Mouse (Mus musculus) adrenal gland, postnatal 4 days (tissue): ENCODE measurements around the gene Dennd5a. TPM values are rescaled to one million over a fixed set of nuclear protein-coding genes. Genes with fewer than 3 reads are reported as not detected.
"Not testable (repeated sequence)": the region's sequence is repeated elsewhere in the genome, so short reads cannot be mapped to it uniquely, and the experiment has no call there.

Experiments
- DNase-seq, 2 experiments: peaks; one replicate each; pipeline ENCODE4 v3.0.0; 2021 to 2022; ENCODE audit warnings: low spot score in 2 of 2, mixed read lengths in 2 of 2
- long read RNA-seq, 2 experiments: library from polyadenylated mRNA; stranded (forward); transcript quantifications; one replicate each; pipeline ENCODE4 v2.0.0; 2021
- total RNA-seq, 2 experiments: library from RNA; stranded (reverse); gene quantifications; 2 replicates each; pipeline ENCODE4 v1.2.3; 2021

Gene Dennd5a
- 100 to 1,000 TPM; 150 to 154 TPM for total RNA-seq
- long read RNA-seq, experiment 1, full-length matches to known transcripts = 18 of 40 reads
- long read RNA-seq, experiment 1, partial matches to known transcripts = 19 of 40 reads
- long read RNA-seq, experiment 1, other reads (novel, unspliced or antisense) = 3 of 40 reads
- long read RNA-seq, experiment 2, full-length matches to known transcripts = 59 of 161 reads
- long read RNA-seq, experiment 2, partial matches to known transcripts = 85 of 161 reads
- long read RNA-seq, experiment 2, other reads (novel, unspliced or antisense) = 17 of 161 reads

- peak; percentile 58 to 66 for DNase-seq
Observed at GRCm38 (mm10) chr7:109959716-109960612, at the start of gene Dennd5a. Gene Dennd5a (minus strand): TSS chr7:109960470.

DNA sequence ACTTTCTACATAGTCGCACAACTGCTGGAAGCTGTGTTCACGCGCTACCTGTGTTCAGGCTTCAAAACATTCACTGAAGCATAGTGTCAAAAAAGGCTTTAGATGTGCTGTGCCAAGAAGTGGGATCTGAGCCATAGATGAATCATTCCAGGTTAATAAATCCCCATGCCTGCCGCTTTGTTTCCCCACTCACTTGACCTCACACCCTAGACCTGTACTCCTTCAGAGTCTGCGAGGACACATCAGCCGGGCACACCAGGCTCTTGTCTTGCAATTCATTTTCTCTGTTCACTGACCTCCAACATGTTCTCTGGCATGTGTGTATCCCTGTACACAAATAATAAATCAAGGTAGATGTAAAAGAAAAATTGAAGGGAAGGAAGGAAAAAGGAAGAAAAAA lies 48.8 kb upstream of the Dennd5a start:
- DNase-seq = no peak

DNA sequence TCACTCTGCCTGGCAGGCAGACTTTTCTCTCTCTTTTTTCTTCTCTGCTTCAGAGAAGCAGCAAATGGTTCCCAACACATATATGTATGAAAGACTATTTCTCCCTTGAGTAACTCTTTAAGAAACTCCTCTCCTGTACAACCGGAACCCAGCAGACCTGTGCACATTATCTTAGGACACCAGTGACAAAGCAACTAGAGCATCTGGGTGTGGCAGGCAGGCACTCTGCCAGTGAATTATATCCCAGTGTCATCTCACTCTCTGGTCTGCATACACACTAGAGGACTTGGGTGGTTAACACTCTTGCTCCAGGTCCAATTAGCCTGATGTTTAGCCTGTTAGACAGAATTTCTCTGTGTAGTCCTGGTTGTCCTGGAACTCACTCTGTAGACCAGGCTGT lies 48.2 kb upstream of the Dennd5a start:
- no peak for DNase-seq

DNA sequence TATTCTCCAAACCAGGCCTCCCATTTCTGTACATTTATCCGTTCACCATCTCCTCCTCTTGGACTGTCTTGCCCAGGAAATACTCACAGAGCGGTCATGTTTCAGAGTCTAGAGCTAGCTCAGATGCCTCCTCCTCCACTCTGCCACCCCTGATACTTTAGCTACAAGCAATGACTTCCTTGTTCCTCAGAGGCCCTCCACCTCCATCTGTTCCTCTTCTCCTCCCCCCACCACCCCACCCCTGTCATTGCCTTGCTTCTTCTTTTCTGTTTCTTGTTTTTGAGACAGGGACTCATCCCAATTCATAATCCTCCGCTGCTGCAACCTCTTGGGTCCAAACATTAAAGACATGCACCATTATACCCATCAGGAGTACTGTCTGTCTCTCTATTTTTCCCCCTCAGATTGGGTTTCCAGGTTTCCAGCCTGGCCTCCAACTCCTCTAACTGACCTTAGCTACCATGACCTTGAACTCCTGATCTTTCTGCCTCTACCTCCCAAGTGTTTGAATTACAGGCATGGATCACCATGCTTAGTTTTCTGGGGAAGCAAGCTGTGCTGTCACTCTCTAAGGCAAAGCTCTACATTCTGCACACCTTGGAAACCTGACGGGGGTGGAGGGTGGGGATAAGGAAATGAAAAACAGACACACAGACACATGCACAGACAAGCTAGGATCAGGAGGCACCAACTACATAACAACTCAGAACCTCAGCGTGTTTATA lies 46.4 kb upstream of the Dennd5a start:
- no peak for DNase-seq

DNA sequence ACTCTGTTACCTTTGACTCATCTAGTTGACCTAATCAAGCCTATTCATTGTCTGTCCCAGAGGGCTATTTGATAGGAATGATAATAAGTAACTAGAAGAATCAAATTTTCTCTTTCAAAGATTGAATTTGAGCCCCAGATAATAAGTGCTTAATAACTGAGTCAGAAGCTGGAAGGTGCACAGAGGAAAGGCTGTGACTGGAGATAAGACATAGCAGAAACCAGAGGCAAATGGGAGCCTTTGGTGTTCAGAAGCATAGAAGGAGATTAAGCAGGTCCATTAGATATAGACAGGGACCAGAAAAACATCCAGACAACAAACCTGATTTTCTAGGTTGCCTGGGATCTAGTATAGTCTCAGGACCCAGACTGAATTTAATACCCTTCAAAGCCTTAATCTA lies 45.7 kb upstream of the Dennd5a start:
- DNase-seq = no peak

DNA sequence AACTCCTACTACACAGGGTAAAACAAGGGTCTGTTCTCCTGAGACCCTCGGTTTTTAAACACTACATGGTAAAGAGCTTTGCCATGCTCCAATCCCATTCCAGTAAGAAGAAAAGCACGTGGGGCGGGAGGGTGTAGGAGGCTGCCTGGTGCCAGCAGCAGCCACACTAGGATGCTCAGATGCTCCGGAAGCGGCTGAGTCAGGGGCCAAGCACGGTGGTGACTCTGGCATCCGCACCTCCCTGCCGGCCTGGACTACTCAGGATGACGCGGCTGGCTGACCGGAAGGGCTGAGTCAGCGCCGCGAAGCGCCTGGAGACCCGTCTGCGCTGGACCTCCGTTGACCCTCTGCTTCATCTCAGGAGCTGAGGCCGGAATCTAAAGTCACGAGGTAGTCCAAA lies 42.7 kb upstream of the Dennd5a start:
- peak; percentile 11 to 17 for DNase-seq

DNA sequence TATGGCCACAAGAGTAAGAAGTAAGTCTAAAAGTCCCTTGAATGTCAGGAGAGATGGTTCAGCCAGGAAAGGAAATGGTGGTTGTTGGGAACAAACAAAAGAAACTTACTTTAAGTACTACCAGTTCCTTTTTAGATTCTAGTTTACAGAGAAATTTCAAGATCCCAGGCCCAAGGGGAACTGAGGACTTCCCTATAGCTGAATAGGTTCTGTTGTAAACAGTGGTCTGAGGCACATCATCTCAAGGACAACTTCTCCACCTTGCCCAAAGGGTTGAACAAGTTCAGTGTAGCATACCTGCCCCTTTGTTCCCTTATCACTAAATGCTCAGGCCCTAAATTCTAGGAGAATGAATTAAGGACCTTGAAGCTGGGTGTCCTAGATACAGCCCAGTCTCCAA lies 41.8 kb upstream of the Dennd5a start:
- no peak for DNase-seq

GRCm38 (mm10) chr7:109998388-109998787 lies 38.1 kb upstream of the Dennd5a start:
- DNase-seq = no peak

GRCm38 (mm10) chr7:109993157-109993959 lies 33.1 kb upstream of the Dennd5a start:
- DNase-seq = peak in 1 of 2 experiments; percentile 17

DNA sequence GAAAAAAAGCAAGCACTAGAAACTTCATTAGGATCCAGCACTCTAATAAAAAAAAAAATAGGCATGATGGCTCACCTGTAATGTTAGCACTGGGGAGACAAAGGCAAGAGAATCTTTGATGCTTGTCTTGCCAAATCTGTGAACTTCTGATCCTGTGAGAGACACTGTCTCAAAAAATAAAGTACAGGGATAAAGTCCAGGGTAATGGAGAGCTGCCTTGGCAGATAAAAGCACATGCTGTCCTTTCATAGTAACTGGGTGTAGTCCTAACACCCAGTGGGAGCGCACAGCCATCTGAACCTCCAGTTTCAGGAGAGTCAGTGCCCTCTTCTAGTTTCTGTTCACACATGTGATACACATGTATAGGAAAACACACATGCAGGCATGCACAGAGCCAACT lies 31.0 kb upstream of the Dennd5a start:
- DNase-seq = no peak

DNA sequence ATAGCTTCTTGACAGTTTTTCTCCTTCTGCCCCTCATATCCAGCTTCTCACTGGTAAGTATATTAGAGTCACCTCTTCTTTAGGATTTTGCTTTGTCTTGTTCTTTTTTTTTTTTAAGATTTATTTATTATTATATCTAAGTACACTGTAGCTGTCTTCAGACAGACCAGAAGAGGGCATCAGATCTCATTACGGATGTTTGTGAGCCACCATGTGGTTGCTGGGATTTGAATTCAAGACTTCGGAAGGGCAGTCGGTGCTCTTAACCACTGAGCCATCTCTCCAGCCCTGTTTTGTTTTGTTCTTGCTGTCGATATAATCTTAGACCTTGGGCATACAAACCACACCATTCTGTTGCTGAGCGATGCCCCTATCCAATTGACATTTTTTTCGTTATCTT lies 26.5 kb upstream of the Dennd5a start, which contains the start of gene Tmem41b:
Tmem41b (minus strand) TSS at position 155 of the 400 bp plus-strand sequence.
- DNase-seq = not testable (repeated sequence)

DNA sequence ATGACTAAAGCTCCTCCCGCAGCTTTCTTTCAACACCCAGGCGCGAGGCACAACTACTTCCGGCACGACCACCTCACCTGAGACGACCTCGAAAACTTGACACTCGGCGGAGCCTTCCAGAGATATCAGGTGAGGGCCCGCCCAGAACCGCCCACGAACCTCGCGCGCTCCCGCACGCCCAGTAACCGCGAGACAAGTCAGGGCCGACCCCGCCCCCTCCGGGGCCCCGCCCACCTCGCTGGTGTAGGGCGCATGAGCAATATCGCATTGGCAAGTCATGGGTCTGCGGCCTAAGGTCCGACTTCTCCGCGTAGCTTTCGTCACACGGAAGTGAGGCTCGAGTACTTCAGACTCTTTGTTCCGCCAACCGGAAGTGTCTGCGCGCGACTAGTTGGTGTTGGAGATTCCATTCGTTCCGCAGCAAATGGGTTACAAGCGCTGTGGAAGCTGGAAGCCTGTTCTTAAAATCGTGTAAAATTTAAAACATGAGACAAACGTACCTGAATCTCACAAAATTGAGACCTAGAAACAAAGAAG lies 25.9 kb upstream of the Dennd5a start:
- peak; percentile 99 for DNase-seq

DNA sequence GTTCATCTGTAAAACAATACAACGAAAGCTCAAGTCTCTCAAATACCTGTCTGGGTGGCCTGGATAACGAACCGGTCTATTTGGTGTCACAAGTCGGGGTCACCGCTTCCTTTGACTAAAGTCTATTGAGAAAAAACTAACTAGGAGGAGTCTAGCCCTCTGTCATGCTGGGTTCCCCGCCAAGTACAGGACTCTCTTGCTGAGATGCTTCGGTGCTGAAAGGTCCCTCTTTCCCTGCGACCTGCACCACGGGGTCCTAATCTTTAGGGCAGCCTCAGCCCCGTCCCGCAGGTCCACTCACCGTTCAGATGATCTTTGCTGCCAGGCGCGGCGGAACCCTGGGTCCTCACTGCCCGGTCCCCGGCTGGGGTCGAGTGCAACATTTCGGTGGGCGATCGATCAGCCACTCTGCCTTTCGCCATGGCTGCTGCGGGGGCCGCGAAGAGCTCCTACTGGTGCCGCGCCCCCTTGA lies 25.4 kb upstream of the Dennd5a start:
- no peak for DNase-seq

- DNase-seq = not testable (repeated sequence)
Observed at GRCm38 (mm10) chr7:109984608-109985007, 24.3 kb upstream of the Dennd5a start.

GRCm38 (mm10) chr7:109977131-109977530 lies 16.9 kb upstream of the Dennd5a start:
- not testable (repeated sequence) for DNase-seq

GRCm38 (mm10) chr7:109975966-109976715 lies 15.9 kb upstream of the Dennd5a start:
- DNase-seq = no peak

DNA sequence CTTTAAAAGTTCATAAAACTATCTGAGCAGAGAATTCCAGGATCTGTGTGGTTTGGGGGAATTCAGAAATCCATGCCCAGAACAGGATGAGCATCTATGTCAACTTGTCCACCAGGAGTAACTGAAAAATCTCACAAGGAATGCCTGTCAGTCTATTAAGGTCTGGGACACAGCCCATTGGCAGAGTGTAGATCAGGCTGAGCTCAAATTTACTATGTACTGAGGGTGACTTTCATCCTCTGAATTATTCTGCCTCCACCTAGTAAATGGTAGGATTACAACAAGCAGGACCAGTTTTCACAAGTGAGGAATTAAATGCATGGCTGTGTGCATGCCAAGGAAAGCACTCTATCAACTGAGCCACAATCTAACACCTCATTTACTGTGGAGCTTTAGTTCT lies 9.3 kb upstream of the Dennd5a start:
- no peak for DNase-seq

GRCm38 (mm10) chr7:109968924-109969450 lies 8.7 kb upstream of the Dennd5a start:
- DNase-seq = no peak
